Mouse (Mus musculus): ENCODE data around the gene Runx2. TPM values are rescaled to one million over a fixed set of nuclear protein-coding genes. Genes with fewer than 3 reads are reported as not detected.

The Runx2 gene
- 3.1 TPM for polyA plus RNA-seq (2014; fragmentation: Illumina TruSeq; extraction: RNeasy Lipid Tissue Mini Kit (QIAGEN cat#74804); ENCODE audit: low read depth, low replicate concordance)

GRCm38 (mm10) chr17:44814508-44815175 lies at the start of gene Runx2:
Gene Runx2, minus strand, starts transcription at chr17:44814797.

GRCm38 (mm10) chr17:44776738-44777270 lies 37.8 kb downstream of the Runx2 start, which contains the start of gene Supt3:
Gene Supt3, plus strand, starts transcription at chr17:44777152.

Other genes starting within 250 kb of the Runx2 start
- 7.4 TPM for gene Supt3, start 37.6 kb downstream of the Runx2 start, polyA plus RNA-seq (2014; fragmentation: Illumina TruSeq; extraction: RNeasy Lipid Tissue Mini Kit (QIAGEN cat#74804); ENCODE audit: low read depth, low replicate concordance)